Mouse (Mus musculus) kidney, embryonic 14.5 days (tissue): ENCODE data around the gene Il33. TPM values are rescaled to one million over a fixed set of nuclear protein-coding genes. Genes with fewer than 3 reads are reported as not detected.
A peak's percentile ranks its signal among the peaks of the same experiment; 100 is the strongest.

Experiments
- ATAC-seq: fragments of 200-750 bp; cut with Nextera tagmentation; 2 replicates; pipeline ENCODE4 v1.8.0; 2017; ENCODE audit warnings: moderate number of reproducible peaks, mild to moderate bottlenecking, moderate TSS enrichment, moderate library complexity; ENCODE audit not compliant: low FRiP score, low TSS enrichment
- H3K27ac ChIP-seq: fragments of 300-500 bp; sonication (generic); 2 replicates; pipeline ENCODE4 v1.5.1; 2014; ENCODE audit warnings: low read depth, mild to moderate bottlenecking, low read length, moderate library complexity, mixed read lengths
- H3K27me3 ChIP-seq: fragments of 300-500 bp; sonication (generic); 2 replicates; pipeline ENCODE4 v1.6.1; 2014; ENCODE audit warnings: mild to moderate bottlenecking, low read length; ENCODE audit not compliant: control insufficient read depth, insufficient read depth
- H3K36me3 ChIP-seq: fragments of 300-500 bp; sonication (generic); 2 replicates; pipeline ENCODE4 v1.6.1; 2014; ENCODE audit warnings: low read length, mixed read lengths; ENCODE audit not compliant: control insufficient read depth, insufficient read depth
- H3K4me1 ChIP-seq: fragments of 300-500 bp; sonication (generic); 2 replicates; pipeline ENCODE4 v1.6.1; 2014; ENCODE audit warnings: low read length, mixed read lengths; ENCODE audit not compliant: control insufficient read depth, insufficient read depth
- H3K4me2 ChIP-seq: fragments of 300-500 bp; sonication (generic); replicated peaks from 2 replicates; pipeline ENCODE4 v1.6.1; 2014; ENCODE audit warnings: low read depth, mild to moderate bottlenecking, low read length
- H3K4me3 ChIP-seq: fragments of 300-500 bp; sonication (generic); 2 replicates; pipeline ENCODE4 v1.5.1; 2014; ENCODE audit warnings: mild to moderate bottlenecking, low read length
- H3K9ac ChIP-seq: fragments of 300-500 bp; sonication (generic); 2 replicates; pipeline ENCODE4 v1.6.1; 2014; ENCODE audit warnings: low read depth, mild to moderate bottlenecking, low read length, moderate library complexity
- H3K9me3 ChIP-seq: fragments of 300-500 bp; sonication (generic); 2 replicates; pipeline ENCODE4 v1.6.1; 2016; ENCODE audit warnings: low read length; ENCODE audit not compliant: control insufficient read depth
- WGBS: fragments of 180-500 bp; shearing (Covaris S2); extraction: QIAGEN DNeasy Blood & Tissue Kit; methylation state at CpG from one replicate; pipeline ENCODE4 v1.1.7; 2014; 5-methylcytosine and 5-hydroxymethylcytosine counted together
- polyA plus RNA-seq: library from polyadenylated mRNA; unstranded; fragments of >200 nt; fragmentation: Nextera tagmentation; extraction: Ambion mirVana; gene quantifications from 2 replicates; pipeline ENCODE4 v1.2.1, GENCODE M21; 2014

Il33 gene
- polyA plus RNA-seq, 1 experiment from 2014 or later = 28.0 TPM

DNA sequence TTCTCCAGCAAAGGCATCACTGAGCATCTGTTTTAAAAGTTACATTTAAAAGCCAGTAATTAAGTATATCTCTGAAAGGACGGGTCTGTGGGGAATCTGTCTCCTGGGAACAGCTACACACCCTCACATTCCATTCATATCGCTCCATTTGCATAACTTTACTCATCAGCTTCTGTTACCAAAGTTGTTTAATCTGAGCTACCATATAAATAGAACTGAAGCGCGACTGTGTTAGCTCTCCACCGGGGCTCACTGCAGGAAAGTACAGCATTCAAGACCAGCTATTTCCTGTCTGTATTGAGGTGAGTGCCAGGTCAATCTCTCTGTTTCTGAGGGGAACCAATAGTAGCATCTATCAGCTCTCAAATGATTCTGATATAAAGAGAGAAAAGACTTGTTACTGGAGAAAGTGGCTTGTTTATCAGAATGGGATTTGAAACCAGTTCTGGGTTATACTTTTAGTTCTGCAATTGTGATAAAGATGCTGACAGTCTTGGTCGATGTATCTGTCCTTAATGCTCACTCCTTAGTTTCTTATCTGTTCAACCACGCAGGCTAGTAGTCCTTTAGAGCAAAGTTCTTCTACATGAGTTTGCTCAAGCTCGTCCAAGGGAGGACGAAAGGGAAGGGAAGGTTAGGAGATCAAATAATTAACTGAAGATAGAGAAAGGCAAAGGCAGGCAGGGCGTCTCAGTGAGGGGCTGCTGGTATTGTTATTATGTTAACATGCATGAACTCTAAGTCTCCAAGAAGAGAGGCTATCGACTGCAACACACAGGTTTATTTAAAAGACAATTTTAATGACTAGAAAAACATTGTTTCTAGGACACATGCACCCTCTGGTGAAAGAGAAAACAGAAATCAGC, 20.9 kb downstream of the Il33 start:
- Histone ChIP-seq H3K27ac (no peak overlapping the region; the same call in 1 of the 2 replicates), H3K9ac (no peak overlapping the region), H3K4me2 (no peak overlapping the region), H3K4me3 (no peak overlapping the region), H3K27me3 (no peaks in the 10 kb centered on the region), H3K9me3 (no peaks in the 10 kb centered on the region), H3K4me1 (peaks cover 9% of the 10 kb centered on the region), H3K36me3 (no peaks in the 10 kb centered on the region)
- ATAC-seq = no peak
- WGBS = 14% methylated on average over 11 of the region's 11 CpGs

DNA sequence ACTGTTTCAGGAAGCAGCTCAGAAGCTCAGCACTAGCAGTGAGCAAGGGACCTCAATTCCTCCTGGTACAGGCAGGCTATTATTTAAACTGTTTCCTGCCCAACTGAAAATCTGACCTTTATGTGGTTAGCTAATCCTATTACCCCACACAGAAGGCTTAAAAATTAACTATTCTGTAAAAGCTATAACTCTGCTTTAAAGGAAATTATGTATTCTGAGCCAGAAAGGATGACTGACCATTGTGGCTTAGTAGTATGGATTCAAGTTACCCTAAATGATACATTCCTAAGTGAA, 21.5 kb downstream of the Il33 start:
- no peak for ATAC-seq

DNA sequence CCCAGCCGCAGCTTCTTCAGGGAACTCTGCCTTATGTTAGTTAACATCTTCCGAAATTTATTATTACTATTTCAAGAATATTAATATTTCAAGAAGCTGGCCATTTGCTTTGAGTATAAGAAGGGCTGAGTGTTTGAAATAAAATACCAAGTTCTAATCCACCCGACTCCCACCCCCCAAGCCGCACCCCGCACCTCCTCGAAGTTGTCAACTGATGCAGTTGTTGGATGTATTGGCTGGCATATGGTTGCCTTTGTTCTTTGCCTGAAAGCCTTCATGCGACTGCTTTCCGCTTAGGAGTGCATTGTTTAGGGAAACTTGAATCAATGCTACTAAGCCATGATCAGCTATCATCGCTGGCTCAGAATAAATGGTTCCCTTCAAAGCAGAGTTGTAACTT, 22.1 kb downstream of the Il33 start:
- H3K36me3 ChIP-seq = no peaks in the 10 kb centered on the region
- 89% methylated on average over 9 of the region's 9 CpGs for WGBS

More for the DNA sequence above, 21.5 kb downstream of the Il33 start:
- Histone ChIP-seq H3K36me3 (no peaks in the 10 kb centered on the region), H3K9me3 (no peaks in the 10 kb centered on the region), H3K4me2 (no peak overlapping the region), H3K9ac (no peak overlapping the region), H3K4me1 (peaks cover 9% of the 10 kb centered on the region), H3K27me3 (no peaks in the 10 kb centered on the region), H3K27ac (no peak overlapping the region; the same call in 1 of the 2 replicates), H3K4me3 (no peak overlapping the region)

DNA sequence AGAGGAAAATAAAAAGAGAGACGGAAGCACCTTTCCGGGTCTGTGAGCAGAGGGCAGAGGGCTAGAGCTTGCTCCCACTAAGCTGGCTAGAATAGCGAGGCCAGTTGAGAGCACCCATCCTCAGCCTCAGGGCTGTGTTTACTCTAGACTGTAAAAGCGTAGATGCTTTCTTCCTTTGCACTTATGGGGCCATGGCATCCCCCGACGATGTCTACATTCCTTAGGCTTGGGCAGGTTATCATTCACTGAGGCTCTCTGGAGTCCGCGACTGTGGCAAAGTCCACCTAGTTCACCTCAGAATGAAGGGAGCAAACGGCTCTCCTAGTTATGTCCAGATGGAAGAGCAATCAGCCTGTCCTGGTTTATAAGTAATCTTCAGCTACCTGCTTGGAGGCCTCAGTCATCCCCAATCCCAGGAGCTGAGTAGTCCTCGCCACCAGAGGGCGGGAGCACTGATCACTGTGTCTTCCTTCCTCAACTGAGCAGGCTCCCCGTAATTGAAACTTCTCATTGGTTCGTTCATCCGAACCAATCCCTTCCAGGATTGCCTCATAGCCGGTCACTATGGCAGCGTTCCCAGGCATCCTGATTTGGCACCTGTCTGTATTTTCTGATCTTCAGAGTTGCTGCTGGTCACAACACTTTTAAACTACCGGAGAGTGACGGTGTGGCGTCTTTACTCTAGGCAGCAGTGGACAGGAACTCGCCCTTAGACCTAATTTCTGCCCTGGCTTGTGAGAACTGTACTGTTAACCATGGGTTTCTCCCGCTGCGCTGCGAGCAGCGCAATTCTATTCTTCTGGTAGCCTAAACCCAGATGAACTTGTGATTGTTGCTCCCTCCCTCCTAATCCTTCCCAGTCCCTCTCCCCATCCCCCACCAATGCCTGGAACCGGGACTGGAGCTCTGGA, 23.2 kb downstream of the Il33 start:
- Histone ChIP-seq H3K27me3 (no peaks in the 10 kb centered on the region), H3K9ac (peak overlapping the region; percentile 42), H3K27ac (no peak overlapping the region), H3K36me3 (no peaks in the 10 kb centered on the region), H3K9me3 (no peaks in the 10 kb centered on the region), H3K4me3 (peak overlapping the region; percentile 36), H3K4me1 (peaks cover 9% of the 10 kb centered on the region), H3K4me2 (peak overlapping the region; percentile 66)
- WGBS = 22% methylated on average over 25 of the region's 25 CpGs
- peak; percentile 94 for ATAC-seq

More for the DNA sequence above, 22.1 kb downstream of the Il33 start:
- no peak for ATAC-seq
- Histone ChIP-seq H3K4me3 (no peak overlapping the region), H3K4me1 (peaks cover 9% of the 10 kb centered on the region), H3K4me2 (no peak overlapping the region), H3K9me3 (no peaks in the 10 kb centered on the region), H3K9ac (no peak overlapping the region), H3K27me3 (no peaks in the 10 kb centered on the region), H3K27ac (no peak overlapping the region)

DNA sequence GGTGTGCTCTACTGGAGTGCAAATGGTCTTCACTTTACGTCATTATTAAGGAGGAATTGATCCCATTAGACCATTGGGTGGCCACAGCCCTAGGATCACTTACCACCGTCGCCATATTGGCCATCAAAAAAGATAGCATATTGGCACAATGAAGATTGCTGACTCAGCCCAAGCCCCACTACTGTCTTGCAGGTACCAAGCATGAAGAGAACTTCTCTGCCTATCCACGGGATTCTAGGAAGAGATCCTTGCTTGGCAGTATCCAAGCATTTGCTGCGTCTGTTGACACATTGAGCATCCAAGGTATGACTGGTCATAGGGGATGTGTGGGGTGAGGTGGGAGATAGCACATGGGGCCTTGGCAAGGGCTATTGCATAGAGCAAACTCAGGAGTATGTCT, 27.6 kb downstream of the Il33 start:
- H3K9ac ChIP-seq = no peak overlapping the region
- H3K27ac ChIP-seq = no peak overlapping the region
- no peaks in the 10 kb centered on the region for H3K27me3 ChIP-seq
- H3K9me3 ChIP-seq = no peaks in the 10 kb centered on the region
- WGBS = 90% methylated on average over 5 of the region's 5 CpGs
- peaks cover 6% of the 10 kb centered on the region; the same call in 1 of the 2 replicates for H3K4me1 ChIP-seq
- no peaks in the 10 kb centered on the region for H3K36me3 ChIP-seq
- H3K4me3 ChIP-seq = no peak overlapping the region
- H3K4me2 ChIP-seq = no peak overlapping the region
- ATAC-seq = no peak

DNA sequence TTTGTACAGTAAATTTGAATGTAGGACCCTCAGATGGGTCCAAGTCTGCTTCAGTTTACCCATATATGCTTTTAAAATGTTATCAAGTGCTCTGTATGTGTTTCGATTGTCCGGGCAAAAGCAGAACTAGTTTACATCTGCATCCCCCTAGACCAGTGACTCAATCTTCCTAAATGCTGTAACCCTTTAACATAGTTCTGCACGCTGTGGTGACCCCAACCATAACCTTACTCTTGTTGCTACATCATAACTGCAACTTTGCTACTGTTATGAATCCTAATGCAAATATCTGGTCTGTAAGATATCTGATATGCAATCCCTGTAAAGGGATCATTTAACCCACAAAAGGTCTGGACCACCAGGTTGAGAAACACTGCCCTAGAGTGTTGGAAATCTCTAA, 28.9 kb downstream of the Il33 start:
- no peak overlapping the region for H3K4me3 ChIP-seq
- WGBS = 90% methylated on average over 3 of the region's 3 CpGs
- ATAC-seq = no peak
- H3K9ac ChIP-seq = no peak overlapping the region
- no peak overlapping the region for H3K4me2 ChIP-seq
- H3K4me1 ChIP-seq = peaks cover under 1% of the 10 kb centered on the region; the same call in 1 of the 2 replicates
- H3K9me3 ChIP-seq = no peaks in the 10 kb centered on the region
- no peak overlapping the region for H3K27ac ChIP-seq
- no peaks in the 10 kb centered on the region for H3K36me3 ChIP-seq
- no peaks in the 10 kb centered on the region for H3K27me3 ChIP-seq

DNA sequence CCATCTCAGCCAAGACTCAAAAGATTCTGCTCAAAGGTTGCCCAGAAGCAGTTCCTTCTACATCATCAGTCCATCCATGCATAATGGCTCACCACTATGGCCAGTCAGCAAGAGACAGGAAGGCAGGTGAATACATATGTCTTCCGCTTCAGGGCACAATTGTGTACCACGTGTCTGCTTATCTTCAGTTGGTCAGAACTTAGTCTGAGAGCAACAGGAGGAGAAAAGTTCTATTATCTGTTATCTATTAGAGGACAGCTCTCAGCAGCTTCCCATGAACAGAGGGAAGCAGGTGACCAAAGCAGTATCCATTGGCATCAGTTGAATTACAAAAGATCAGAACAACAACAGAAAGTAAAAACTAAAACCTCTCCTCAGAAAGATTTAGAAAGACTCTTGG, 30.5 kb downstream of the Il33 start:
- ATAC-seq = no peak
- Histone ChIP-seq H3K4me3 (no peak overlapping the region), H3K27ac (no peak overlapping the region), H3K36me3 (no peaks in the 10 kb centered on the region), H3K4me2 (no peak overlapping the region), H3K9me3 (no peaks in the 10 kb centered on the region), H3K9ac (no peak overlapping the region), H3K27me3 (no peaks in the 10 kb centered on the region), H3K4me1 (no peaks in the 10 kb centered on the region)
- WGBS = 77% methylated on average over 2 of the region's 2 CpGs

DNA sequence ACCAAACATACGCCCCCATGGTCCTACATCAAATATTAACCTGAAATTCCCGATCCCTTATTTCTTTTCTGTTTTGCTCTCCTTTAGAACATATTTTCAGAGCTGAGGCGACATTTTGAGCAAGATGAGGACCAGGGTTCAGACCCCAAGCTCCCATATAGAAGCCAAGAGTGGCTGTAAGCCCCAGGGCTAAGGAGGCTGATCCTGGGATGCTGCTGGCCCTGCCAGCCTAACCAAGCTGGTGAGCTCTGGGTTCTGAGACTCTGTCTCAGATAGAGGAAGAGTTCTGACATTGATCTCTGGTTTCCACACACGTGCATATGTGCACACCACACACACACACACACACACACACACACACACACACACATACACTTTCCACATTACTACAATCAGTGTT, 36.0 kb downstream of the Il33 start:
- Histone ChIP-seq H3K4me1 (no peaks in the 10 kb centered on the region), H3K4me3 (no peak overlapping the region), H3K9me3 (no peaks in the 10 kb centered on the region), H3K9ac (no peak overlapping the region), H3K4me2 (no peak overlapping the region), H3K27me3 (no peaks in the 10 kb centered on the region), H3K36me3 (no peaks in the 10 kb centered on the region), H3K27ac (no peak overlapping the region)
- ATAC-seq = no peak
- 84% methylated on average over 4 of the region's 4 CpGs for WGBS

DNA sequence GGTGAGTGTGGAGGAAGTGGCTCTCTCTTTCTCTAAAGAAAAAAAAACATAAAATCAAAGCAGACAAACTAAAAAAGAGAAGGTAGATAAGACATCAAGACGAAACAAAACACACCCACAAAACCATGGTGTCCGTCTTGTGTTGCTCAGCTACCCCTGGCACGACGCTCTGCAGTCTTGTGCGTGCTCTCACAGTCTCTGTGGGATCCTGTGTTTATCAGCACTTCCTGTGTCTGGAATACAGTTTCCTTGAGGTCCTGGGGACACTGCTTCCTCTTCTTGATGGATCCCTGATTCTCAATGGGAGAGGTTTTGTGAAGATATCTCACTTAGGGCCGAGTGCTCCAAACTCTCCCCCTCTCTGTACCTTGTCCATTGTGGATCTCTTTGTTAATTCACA, 36.9 kb downstream of the Il33 start:
- no peak overlapping the region for H3K9ac ChIP-seq
- ATAC-seq = no peak
- no peaks in the 10 kb centered on the region for H3K9me3 ChIP-seq
- no peaks in the 10 kb centered on the region for H3K27me3 ChIP-seq
- H3K27ac ChIP-seq = no peak overlapping the region
- WGBS = 84% methylated on average over 6 of the region's 6 CpGs
- H3K4me3 ChIP-seq = no peak overlapping the region
- H3K4me1 ChIP-seq = no peaks in the 10 kb centered on the region
- H3K4me2 ChIP-seq = no peak overlapping the region
- H3K36me3 ChIP-seq = no peaks in the 10 kb centered on the region
